Mouse (Mus musculus): ENCODE measurements around the gene Bsg. TPM values are rescaled to one million over a fixed set of nuclear protein-coding genes. Genes with fewer than 3 reads are reported as not detected.

Gene Bsg
- polyA plus RNA-seq, 1 experiment from 2014 or later, result 1,041 TPM

DNA sequence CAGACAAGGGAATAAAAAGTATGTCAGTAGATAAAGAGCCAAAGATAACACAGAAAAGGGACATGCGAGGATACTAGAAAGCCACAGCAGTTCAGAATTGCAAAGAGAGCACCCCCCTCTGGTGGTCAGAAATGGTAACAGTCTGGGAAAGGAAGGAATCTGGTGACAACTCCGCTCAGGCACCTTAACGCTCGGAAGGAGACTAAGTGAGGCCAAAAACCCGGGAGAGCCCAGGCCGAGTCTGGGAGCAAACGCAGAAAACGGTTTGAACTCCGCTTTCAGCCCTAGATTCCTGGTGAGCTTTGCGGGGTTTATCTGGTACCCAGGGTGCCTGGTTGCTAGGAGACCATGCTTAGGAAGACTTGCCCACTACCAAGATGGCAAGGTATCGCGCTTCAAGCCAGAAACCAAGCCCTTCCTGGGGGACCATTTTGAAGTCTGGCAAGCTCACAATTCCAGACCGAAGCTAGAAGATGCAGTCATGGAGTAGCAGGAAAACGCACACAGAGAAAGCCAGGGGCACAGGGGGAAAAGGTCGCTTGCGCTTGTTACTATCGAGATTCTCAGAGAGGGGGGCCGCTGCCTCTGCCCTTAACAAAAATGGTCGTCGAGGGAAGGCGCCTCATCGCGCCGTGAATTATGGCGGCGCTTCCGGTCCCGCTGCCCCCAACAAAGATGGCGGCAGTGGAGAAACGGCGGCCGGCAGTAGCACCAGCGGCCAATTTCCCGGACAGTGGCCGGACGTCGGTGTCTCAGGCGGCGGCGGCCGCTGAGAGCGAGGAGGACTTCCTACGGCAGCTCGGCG is 35.3 kb upstream of the Bsg start, which contains the start of gene Tpgs1:
TSS of gene Tpgs1 (plus strand) at position 599 of the 805 bp plus-strand sequence.
- Histone ChIP-seq H3K27me3 (ENCODE audit: control insufficient read depth, insufficient read depth, low read length) (no peaks in the 10 kb centered on the region), H3K27ac (ENCODE audit: low read length) (peak within 1 kb of the TSS; percentile 90), H3K4me3 (replicated peaks; ENCODE audit: low read length) (peak within 1 kb of the TSS; percentile 89), H3K4me2 (ENCODE audit: low read depth, low read length) (peak within 1 kb of the TSS; percentile 77), H3K36me3 (ENCODE audit: control insufficient read depth, insufficient read depth, low read length) (no peaks in the 10 kb centered on the region), H3K9ac (ENCODE audit: low read length) (peak within 1 kb of the TSS; percentile 85), H3K4me1 (ENCODE audit: control insufficient read depth, insufficient read depth, low read length) (peaks cover 13% of the 10 kb centered on the region), H3K9me3 (replicated peaks; ENCODE audit: control insufficient read depth, low read length) (no peaks in the 10 kb centered on the region)
- under 1% methylated on average over 45 of the region's 45 CpGs for WGBS
- ATAC-seq (ENCODE audit: insufficient read depth, low FRiP score), result peak; percentile 76

DNA sequence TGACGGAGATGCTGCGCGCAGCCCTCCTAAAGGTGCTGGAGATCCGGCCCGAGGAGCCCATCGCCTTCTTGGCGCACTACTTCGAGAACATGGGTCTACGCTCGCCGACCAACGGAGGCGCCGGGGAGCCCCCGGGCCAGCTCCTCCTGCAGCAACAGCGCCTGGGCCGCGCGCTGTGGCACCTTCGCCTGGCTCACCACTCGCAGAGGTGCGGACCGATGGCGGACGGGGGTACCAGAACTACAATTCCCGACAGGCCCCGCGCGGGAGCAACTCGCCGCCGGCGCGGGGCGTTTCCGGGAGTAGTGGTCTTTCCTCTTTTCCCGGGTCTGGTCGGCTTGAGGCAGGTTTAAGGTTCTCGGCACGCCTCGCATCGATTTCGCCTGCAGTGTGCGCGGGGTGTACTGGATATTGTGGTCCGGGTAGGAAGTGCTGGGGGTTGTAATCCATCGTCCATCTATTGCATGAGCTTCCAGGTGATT is 34.7 kb upstream of the Bsg start:
- peak overlapping the region; percentile 90 for H3K27ac ChIP-seq (ENCODE audit: low read length)
- no peaks in the 10 kb centered on the region for H3K27me3 ChIP-seq (ENCODE audit: control insufficient read depth, insufficient read depth, low read length)
- H3K4me1 ChIP-seq (ENCODE audit: control insufficient read depth, insufficient read depth, low read length), result peaks cover 13% of the 10 kb centered on the region
- H3K9ac ChIP-seq (ENCODE audit: low read length), result peak overlapping the region; percentile 85
- peak; percentile 45 for ATAC-seq (ENCODE audit: insufficient read depth, low FRiP score)
- WGBS, result under 1% methylated on average over 47 of the region's 47 CpGs
- H3K4me2 ChIP-seq (ENCODE audit: low read depth, low read length), result peak overlapping the region; percentile 77
- no peaks in the 10 kb centered on the region for H3K36me3 ChIP-seq (ENCODE audit: control insufficient read depth, insufficient read depth, low read length)
- H3K4me3 ChIP-seq (replicated peaks; ENCODE audit: low read length), result peak overlapping the region; percentile 89
- no peaks in the 10 kb centered on the region for H3K9me3 ChIP-seq (replicated peaks; ENCODE audit: control insufficient read depth, low read length)

DNA sequence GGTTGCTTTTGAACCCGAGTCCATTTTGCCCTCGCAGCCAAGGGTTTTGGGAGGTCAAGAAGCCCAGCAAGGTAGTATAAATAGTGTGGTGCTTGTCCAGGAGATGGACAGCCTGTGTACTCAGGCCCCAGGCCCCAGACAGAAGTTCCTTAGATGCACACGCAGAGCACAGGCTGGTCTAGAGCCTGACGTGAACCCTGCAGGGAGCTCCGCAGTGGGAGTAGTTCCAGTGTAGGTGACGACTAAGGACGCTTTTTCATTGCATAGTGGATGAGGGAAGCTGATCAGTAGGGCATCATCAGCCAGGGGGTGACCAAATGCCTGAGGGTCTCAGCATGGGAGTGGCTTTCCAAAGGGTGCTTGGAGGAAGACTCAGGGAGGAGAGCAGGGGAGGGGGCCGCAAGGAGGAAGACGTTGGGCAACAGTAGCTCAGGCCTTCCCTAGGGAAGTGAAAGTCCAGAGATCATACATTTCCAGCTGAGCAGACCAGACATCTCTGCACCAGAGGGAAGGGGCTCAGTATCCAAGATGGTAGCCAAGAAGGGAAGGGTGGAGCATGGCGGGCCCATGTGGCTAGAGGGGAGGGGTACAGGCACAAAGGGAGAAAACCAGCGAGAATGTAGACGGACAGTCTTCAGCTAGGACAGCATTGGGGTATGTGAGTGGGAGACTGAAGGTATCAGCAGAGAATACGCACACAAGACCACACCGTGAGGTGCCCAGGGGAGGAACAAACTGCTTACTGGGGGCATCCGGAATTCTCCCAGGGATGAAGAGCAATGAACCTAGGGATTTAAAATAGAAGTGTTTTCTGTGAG is 34.0 kb upstream of the Bsg start:
- WGBS, result 32% methylated on average over 15 of the region's 15 CpGs

DNA sequence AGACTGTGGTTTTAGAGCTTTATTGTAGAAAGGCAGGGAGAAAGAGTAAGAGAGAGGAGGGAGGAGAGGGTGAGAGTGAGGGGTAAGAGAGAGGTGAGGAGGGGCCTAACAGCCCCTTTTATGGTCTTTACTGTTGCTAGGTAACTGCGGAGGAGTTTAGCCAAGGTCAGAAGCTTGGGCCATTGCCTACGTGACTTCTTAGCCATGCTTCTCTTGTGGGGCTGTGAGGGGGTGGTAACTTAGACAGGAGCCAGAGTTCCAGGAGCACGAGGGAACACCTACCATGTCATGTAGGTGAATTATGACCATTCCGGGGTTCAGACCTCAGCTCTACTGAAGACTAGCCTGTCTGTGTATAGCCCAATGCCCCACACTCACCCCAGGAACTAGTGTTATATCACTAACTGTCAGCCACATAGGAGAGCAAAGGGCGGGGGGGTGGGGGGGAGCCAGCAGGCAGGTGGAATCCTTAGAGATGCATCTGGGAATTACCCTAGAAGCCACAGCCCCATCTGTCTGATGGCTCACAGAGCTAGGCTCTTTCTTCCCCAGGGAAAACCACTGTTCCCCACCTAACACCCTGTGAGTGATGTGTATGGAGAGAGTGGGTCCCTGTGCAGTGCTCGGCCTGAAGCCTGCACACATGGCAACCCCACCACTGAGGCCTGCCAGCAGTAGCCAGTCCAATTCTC is 32.7 kb upstream of the Bsg start:
- Histone ChIP-seq H3K27me3 (ENCODE audit: control insufficient read depth, insufficient read depth, low read length) (no peaks in the 10 kb centered on the region), H3K4me3 (replicated peaks; ENCODE audit: low read length) (no peak overlapping the region), H3K9ac (ENCODE audit: low read length) (no peak overlapping the region), H3K4me2 (ENCODE audit: low read depth, low read length) (no peak overlapping the region), H3K27ac (ENCODE audit: low read length) (no peak overlapping the region), H3K9me3 (replicated peaks; ENCODE audit: control insufficient read depth, low read length) (no peaks in the 10 kb centered on the region), H3K36me3 (ENCODE audit: control insufficient read depth, insufficient read depth, low read length) (no peaks in the 10 kb centered on the region), H3K4me1 (ENCODE audit: control insufficient read depth, insufficient read depth, low read length) (peaks cover 13% of the 10 kb centered on the region)
- no peak for ATAC-seq (ENCODE audit: insufficient read depth, low FRiP score)
- 53% methylated on average over 6 of the region's 6 CpGs for WGBS

More for the DNA sequence above, 34.0 kb upstream of the Bsg start:
- H3K4me1 ChIP-seq (ENCODE audit: control insufficient read depth, insufficient read depth, low read length), result peaks cover 13% of the 10 kb centered on the region
- no peaks in the 10 kb centered on the region for H3K9me3 ChIP-seq (replicated peaks; ENCODE audit: control insufficient read depth, low read length)
- no peaks in the 10 kb centered on the region for H3K27me3 ChIP-seq (ENCODE audit: control insufficient read depth, insufficient read depth, low read length)
- H3K36me3 ChIP-seq (ENCODE audit: control insufficient read depth, insufficient read depth, low read length), result no peaks in the 10 kb centered on the region
- ATAC-seq (ENCODE audit: insufficient read depth, low FRiP score), result no peak; the same call in 1 of the 2 replicates
- peak overlapping the region; percentile 85 for H3K9ac ChIP-seq (ENCODE audit: low read length)
- peak overlapping the region; percentile 77 for H3K4me2 ChIP-seq (ENCODE audit: low read depth, low read length)
- H3K4me3 ChIP-seq (replicated peaks; ENCODE audit: low read length), result peak overlapping the region; percentile 89
- H3K27ac ChIP-seq (ENCODE audit: low read length), result peak overlapping the region; percentile 90

DNA sequence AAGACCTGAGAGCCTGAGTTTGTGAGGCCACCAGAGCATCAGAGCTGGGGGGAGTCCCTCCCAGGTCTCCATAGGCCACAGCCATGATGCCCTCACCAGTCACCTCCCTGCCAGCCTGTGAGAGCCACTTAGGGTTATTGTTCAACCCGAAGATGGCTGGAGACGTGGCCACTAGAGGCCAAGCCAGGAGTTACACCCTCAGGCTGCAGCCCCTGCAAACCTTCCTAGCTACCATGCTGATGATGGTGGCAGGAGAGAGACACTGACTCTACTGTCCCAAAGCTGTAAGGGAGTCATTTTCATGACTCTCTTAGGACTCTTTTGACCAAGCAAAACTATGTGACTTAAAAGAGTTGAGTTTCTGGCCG is 32.2 kb upstream of the Bsg start:
- 56% methylated on average over 3 of the region's 3 CpGs for WGBS
- H3K36me3 ChIP-seq (ENCODE audit: control insufficient read depth, insufficient read depth, low read length), result no peaks in the 10 kb centered on the region
- no peak overlapping the region for H3K9ac ChIP-seq (ENCODE audit: low read length)
- no peak overlapping the region for H3K27ac ChIP-seq (ENCODE audit: low read length)
- no peaks in the 10 kb centered on the region for H3K9me3 ChIP-seq (replicated peaks; ENCODE audit: control insufficient read depth, low read length)
- no peaks in the 10 kb centered on the region for H3K27me3 ChIP-seq (ENCODE audit: control insufficient read depth, insufficient read depth, low read length)
- peaks cover 13% of the 10 kb centered on the region for H3K4me1 ChIP-seq (ENCODE audit: control insufficient read depth, insufficient read depth, low read length)
- H3K4me3 ChIP-seq (replicated peaks; ENCODE audit: low read length), result no peak overlapping the region
- ATAC-seq (ENCODE audit: insufficient read depth, low FRiP score), result no peak
- H3K4me2 ChIP-seq (ENCODE audit: low read depth, low read length), result no peak overlapping the region

DNA sequence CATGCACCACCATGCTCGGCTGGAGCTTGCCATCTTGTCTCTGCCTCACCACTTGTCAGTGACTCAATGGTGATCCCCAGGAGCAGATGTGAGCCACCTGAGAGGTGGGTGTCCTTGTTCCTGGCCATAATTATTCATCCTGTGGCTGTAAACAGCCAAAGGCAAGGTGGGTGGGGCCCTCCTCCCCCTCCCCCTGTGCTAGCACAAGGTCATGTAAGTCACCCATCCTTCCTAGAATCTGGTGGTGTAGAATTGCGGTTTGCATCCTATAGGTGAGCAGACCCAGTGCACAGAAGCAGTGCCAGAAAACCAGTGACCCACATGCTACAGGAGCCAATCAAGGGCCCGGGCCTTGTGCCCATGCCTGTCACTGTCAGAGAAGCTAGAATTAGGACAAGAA is 31.2 kb upstream of the Bsg start:
- 86% methylated on average over 3 of the region's 3 CpGs for whole genome bisulfite sequencing
- no peaks in the 10 kb centered on the region for H3K27me3 ChIP-seq (ENCODE audit: control insufficient read depth, insufficient read depth, low read length)
- no peak overlapping the region for H3K4me3 ChIP-seq (replicated peaks; ENCODE audit: low read length)
- H3K4me1 ChIP-seq (ENCODE audit: control insufficient read depth, insufficient read depth, low read length), result peaks cover 13% of the 10 kb centered on the region
- H3K27ac ChIP-seq (ENCODE audit: low read length), result no peak overlapping the region
- H3K9me3 ChIP-seq (replicated peaks; ENCODE audit: control insufficient read depth, low read length), result no peaks in the 10 kb centered on the region
- no peak overlapping the region for H3K9ac ChIP-seq (ENCODE audit: low read length)
- no peak overlapping the region for H3K4me2 ChIP-seq (ENCODE audit: low read depth, low read length)
- H3K36me3 ChIP-seq (ENCODE audit: control insufficient read depth, insufficient read depth, low read length), result no peaks in the 10 kb centered on the region
- no peak for ATAC-seq (ENCODE audit: insufficient read depth, low FRiP score)

DNA sequence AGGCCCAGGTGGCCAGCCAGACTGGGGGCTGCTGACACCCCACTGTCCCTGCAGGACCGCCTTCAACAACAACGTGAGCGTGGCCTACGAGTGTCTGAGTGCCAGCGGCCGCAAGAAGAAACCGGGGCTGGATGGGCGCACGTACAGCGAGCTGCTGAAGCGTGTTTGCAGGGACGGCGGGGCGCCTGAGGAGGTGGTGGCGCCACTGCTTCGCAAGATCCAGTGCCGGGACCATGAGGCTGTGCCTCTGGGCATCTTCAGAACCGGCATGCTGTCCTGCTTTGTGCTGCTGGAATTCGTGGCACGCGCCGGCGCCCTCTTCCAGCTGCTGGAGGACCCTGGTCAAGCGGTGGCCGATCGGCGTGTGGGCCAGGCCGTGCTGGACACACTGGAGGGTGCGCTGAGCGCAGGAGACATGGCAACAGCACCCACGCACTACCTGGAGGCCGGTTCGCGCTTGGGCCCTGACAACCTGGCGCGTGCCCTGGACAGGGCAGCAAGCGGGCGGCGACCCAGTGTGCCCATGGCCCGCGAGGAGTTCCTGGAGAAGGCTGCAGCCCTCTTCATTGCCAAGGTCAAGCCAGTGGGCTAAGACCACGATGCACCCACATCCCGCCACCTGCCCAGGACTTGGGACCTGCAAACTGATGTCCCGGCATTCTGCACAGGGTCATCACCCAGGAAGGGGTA is 28.8 kb upstream of the Bsg start:
- no peak for ATAC-seq (ENCODE audit: insufficient read depth, low FRiP score)
- Histone ChIP-seq H3K4me3 (replicated peaks; ENCODE audit: low read length) (no peak overlapping the region), H3K9ac (ENCODE audit: low read length) (no peak overlapping the region), H3K27ac (ENCODE audit: low read length) (no peak overlapping the region), H3K4me2 (ENCODE audit: low read depth, low read length) (no peak overlapping the region), H3K27me3 (ENCODE audit: control insufficient read depth, insufficient read depth, low read length) (no peaks in the 10 kb centered on the region), H3K9me3 (replicated peaks; ENCODE audit: control insufficient read depth, low read length) (no peaks in the 10 kb centered on the region), H3K36me3 (ENCODE audit: control insufficient read depth, insufficient read depth, low read length) (no peaks in the 10 kb centered on the region), H3K4me1 (ENCODE audit: control insufficient read depth, insufficient read depth, low read length) (peaks cover 6% of the 10 kb centered on the region)
- WGBS, result 59% methylated on average over 44 of the region's 44 CpGs

DNA sequence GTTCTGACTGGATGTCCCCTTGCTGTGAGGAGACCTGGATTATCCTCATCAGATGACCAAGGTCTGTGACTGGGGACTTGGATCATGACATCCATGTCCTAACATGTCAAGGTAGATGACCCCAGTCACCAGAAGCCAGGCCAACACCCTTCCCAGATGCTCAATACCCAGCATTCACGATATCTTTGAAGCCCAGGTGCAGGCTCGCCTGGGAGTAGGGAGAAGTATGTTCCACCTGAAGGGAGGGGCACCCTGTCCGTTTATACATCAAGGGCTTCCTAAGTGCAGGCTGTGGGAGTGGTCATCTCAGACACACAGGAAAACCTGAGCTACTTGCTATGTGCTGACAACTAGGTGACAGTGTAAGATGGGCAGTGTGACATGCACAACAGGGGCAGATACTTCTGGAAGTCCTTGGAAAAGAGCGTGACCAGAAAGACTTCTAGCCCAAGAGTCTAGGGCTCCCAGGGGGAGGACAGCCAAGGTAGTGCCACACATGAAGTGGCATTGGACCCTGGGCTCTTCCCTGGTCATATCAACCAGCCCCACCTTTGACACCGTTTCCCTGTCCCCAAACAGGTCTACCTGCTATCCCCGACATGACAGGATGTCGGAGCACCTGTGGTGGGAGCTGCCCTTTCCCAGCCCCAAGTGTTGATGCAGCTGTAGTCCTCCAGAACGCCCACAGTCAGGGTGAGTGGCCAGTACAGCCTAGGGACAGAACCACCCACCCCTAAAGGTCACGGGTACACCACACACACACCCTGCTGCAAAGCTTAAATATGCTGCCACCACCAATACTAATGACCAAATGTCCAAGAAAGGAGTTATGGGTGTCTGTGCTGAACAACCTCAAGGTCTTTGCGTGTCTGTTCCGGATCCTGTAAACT is 23.4 kb upstream of the Bsg start:
- H3K9me3 ChIP-seq (replicated peaks; ENCODE audit: control insufficient read depth, low read length), result no peaks in the 10 kb centered on the region
- peak overlapping the region; percentile 70 for H3K4me2 ChIP-seq (ENCODE audit: low read depth, low read length)
- H3K27ac ChIP-seq (ENCODE audit: low read length), result peak overlapping the region; percentile 90
- H3K9ac ChIP-seq (ENCODE audit: low read length), result peak overlapping the region; percentile 70
- peaks cover 19% of the 10 kb centered on the region for H3K4me1 ChIP-seq (ENCODE audit: control insufficient read depth, insufficient read depth, low read length)
- 0 out of 2 replicates have a peak, but pooled peaks cover 3% of the 10 kb centered on the region for H3K36me3 ChIP-seq (ENCODE audit: control insufficient read depth, insufficient read depth, low read length)
- ATAC-seq (ENCODE audit: insufficient read depth, low FRiP score), result peak; percentile 8
- H3K4me3 ChIP-seq (replicated peaks; ENCODE audit: low read length), result peak overlapping the region; percentile 89
- WGBS, result 22% methylated on average over 11 of the region's 11 CpGs
- H3K27me3 ChIP-seq (ENCODE audit: control insufficient read depth, insufficient read depth, low read length), result no peaks in the 10 kb centered on the region
